Mouse (Mus musculus): ENCODE results near the gene Gm6676. TPM values are rescaled to one million over a fixed set of nuclear protein-coding genes. Genes with fewer than 3 reads are reported as not detected.
"Not testable (repeated sequence)": the region's sequence is repeated elsewhere in the genome, so short reads cannot be mapped to it uniquely, and the experiment has no call there.

Gene Gm6676
- total RNA-seq (2017): not detected in 3 replicates

GRCm38 (mm10) chr14:7125312-7125711 lies at the start of gene Gm6676:
Gene Gm6676 (minus strand): TSS chr14:7125412.
- ATAC-seq (replicated peaks; ENCODE audit: insufficient number of reproducible peaks, low FRiP score, low TSS enrichment, poor library complexity, severe bottlenecking): not testable (repeated sequence)

- not testable (repeated sequence) for ATAC-seq (replicated peaks; ENCODE audit: insufficient number of reproducible peaks, low FRiP score, low TSS enrichment, poor library complexity, severe bottlenecking)
Measured at GRCm38 (mm10) chr14:7174483-7174971, 49.3 kb upstream of the Gm6676 start, which contains the start of gene Gm3512. Gene Gm3512 (minus strand): TSS chr14:7174533.

- not testable (repeated sequence) for ATAC-seq (replicated peaks; ENCODE audit: insufficient number of reproducible peaks, low FRiP score, low TSS enrichment, poor library complexity, severe bottlenecking)
Measured at GRCm38 (mm10) chr14:7105124-7105802, 19.9 kb downstream of the Gm6676 start.

GRCm38 (mm10) chr14:7100521-7100920 lies 24.7 kb downstream of the Gm6676 start, which contains the start of gene Gm3696:
Gene Gm3696 (minus strand): TSS chr14:7100621.
- not testable (repeated sequence) for ATAC-seq (replicated peaks; ENCODE audit: insufficient number of reproducible peaks, low FRiP score, low TSS enrichment, poor library complexity, severe bottlenecking)

Other genes with a start within 250 kb of the Gm6676 start
- not detected in 3 replicates for gene Gm3667, start 235.4 kb downstream of the Gm6676 start, total RNA-seq (2017)
- gene Gm6356, start 151.6 kb downstream of the Gm6676 start, total RNA-seq (2017): not detected in 3 replicates
- gene Gm10406, start 98.0 kb downstream of the Gm6676 start, total RNA-seq (2017): not detected in 3 replicates
- not detected in 3 replicates for gene Gm3685, start 80.4 kb downstream of the Gm6676 start, total RNA-seq (2017)
- 0.96 TPM in 1 of 3 replicates, not detected in the others for gene Gm3696, start 24.8 kb downstream of the Gm6676 start, total RNA-seq (2017)
- gene Gm3512, start 49.1 kb upstream of the Gm6676 start, total RNA-seq (2017): not detected in 3 replicates
- not detected in 3 replicates for gene Gm16434, start 69.1 kb upstream of the Gm6676 start, total RNA-seq (2017)
- gene Gm3727, start 139.3 kb upstream of the Gm6676 start, total RNA-seq (2017): not detected in 3 replicates
- not detected in 3 replicates for gene Gm3739, start 189.6 kb upstream of the Gm6676 start, total RNA-seq (2017)
- gene Gm5797, start 207.0 kb upstream of the Gm6676 start, total RNA-seq (2017): not detected in 3 replicates
- gene Gm8374, start 239.7 kb upstream of the Gm6676 start, total RNA-seq (2017): not detected in 3 replicates

Data from monocyte, adult 5-6 weeks (primary cell).